Mouse (Mus musculus): ENCODE measurements around the gene Cracr2b.

GRCm38 (mm10) chr7:141451928-141452327 is 9.0 kb upstream of the Cracr2b start:
- TF ChIP-seq POLR2A (IDR thresholded peaks at IDR 0.05; ENCODE audit: low read depth, low read length) (no peak), CTCF (IDR thresholded peaks at IDR 0.05; ENCODE audit: extremely low read depth, insufficient read length, insufficient replicate concordance, low read depth, low read length) (no peak)

Data from small intestine, adult 2 months (tissue).